16 mouse cellular contexts compared by ENCODE assay signal in genomic region chr16:45998231-45998630, GRCm38 (mm10). TPM values are rescaled to one million over a fixed set of nuclear protein-coding genes. Genes with fewer than 3 reads are reported as not detected.
"Had no signal": no experiment of that assay in that cellular context is flagged by ENCODE, and none has a peak within 500 bp of the region (broad histone marks: within the 10 kb centered on the region; RNA-seq: fewer than 3 reads in every experiment).

No protein-coding gene starts in this region.

- H3K27ac ChIP-seq: kidney, postnatal 0 days; layer of hippocampus, adult 2 months; liver, embryonic 13.5 days; midbrain, embryonic 12.5 days; midbrain, embryonic 15.5 days had no signal

- H3K27me3 ChIP-seq: liver, embryonic 13.5 days; midbrain, embryonic 12.5 days; midbrain, embryonic 15.5 days had no signal

- DNase-seq: kidney, adult 2 months; kidney, postnatal 25 days; layer of hippocampus, adult 9-11 months; liver, embryonic 13.5 days; lung, adult 2 months; lung, postnatal 14 days; lung, postnatal 4 days; thymus, adult 18-20 months; thymus, postnatal 14 days had no signal

- H3K9ac ChIP-seq: liver, embryonic 13.5 days; midbrain, embryonic 12.5 days; midbrain, embryonic 15.5 days had no signal

- H3K4me3 ChIP-seq: layer of hippocampus, adult 2 months; liver, embryonic 13.5 days; midbrain, embryonic 12.5 days; midbrain, embryonic 15.5 days; myocyte had no signal

- H3K4me1 ChIP-seq: liver, embryonic 13.5 days had no signal

- H3K36me3 ChIP-seq: liver, embryonic 13.5 days; midbrain, embryonic 12.5 days; midbrain, embryonic 15.5 days had no signal

RNA-seq across cellular contexts. Expression of gene Phldb2, which starts 44.8 kb away (rescaled TPM):
- total RNA-seq: megakaryocyte-erythroid progenitor cell, adult 5-6 weeks; monocyte, adult 5-6 weeks had no signal
